Mouse (Mus musculus) small intestine, adult 2 months (tissue): ENCODE results near the gene Clpx.

Experiments used
- CTCF ChIP-seq: fragments of 200-500 bp; IDR thresholded peaks from 2 replicates; pipeline ENCODE4 v1.5.1; 2012; ENCODE audit warnings: low read depth, mild to moderate bottlenecking, control low read depth, inconsistent platforms, low read length, moderate library complexity, mixed read lengths; ENCODE audit not compliant: insufficient replicate concordance, insufficient read length; ENCODE audit errors: extremely low read depth
- POLR2A ChIP-seq: fragments of 200-500 bp; IDR thresholded peaks from 2 replicates; pipeline ENCODE4 v1.6.1; 2012; ENCODE audit warnings: low read depth, mild to moderate bottlenecking, control low read depth, inconsistent platforms, low read length, moderate library complexity

DNA sequence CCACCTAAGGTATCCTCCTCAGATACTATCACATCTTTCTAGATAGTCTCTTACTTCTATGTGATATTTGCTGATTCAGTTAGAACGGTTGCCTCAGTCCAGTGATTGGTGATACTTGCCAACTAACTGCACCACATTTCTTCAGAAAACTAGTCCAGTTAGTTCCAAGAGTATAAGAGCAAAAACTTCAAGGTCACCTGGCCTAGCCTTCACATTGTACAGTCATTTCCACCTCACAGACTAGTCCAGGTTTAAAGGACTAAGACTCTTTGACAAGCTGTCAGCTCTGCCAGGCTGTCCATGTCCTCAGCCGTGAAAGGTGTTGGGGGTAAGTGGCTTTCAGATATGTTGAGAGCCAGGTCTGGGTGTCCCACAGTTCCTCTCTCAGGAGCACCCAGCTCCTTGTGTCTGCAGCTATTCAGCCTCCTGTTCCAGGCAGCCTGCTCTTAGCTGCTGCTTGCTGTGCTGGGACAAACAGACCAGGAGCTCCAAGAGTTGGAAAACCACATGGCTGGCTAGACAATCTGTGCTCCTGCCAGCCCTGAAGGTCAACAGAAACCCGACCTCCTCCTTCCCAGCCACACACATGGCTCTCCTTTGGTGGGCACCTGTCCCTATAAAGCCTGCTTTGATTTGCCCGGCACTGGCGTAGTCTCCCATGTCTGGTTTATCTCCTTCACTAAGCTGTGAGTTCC lies 80.6 kb downstream of the Clpx start:
- TF ChIP-seq CTCF (no peak), POLR2A (no peak)
